Mouse (Mus musculus) thymus, adult 2 months (tissue): ENCODE measurements around the gene Borcs5.

Experiments
- CTCF ChIP-seq: fragments of 200-500 bp; IDR thresholded peaks from 2 replicates; pipeline ENCODE4 v1.5.1; 2012; ENCODE audit warnings: mild to moderate bottlenecking, control low read depth, low read length, moderate library complexity, borderline replicate concordance; ENCODE audit not compliant: control insufficient read depth, poor library complexity, insufficient read depth; ENCODE audit errors: extremely low read depth
- POLR2A ChIP-seq: fragments of 200-500 bp; IDR thresholded peaks from 2 replicates; pipeline ENCODE4 v1.6.1; 2012; ENCODE audit warnings: mild to moderate bottlenecking, low read length, control low read depth, moderate library complexity; ENCODE audit not compliant: control insufficient read depth, poor library complexity, insufficient read depth; ENCODE audit errors: extremely low read depth

- TF ChIP-seq CTCF (no peak), POLR2A (no peak)
Measured at GRCm38 (mm10) chr6:134632756-134633155, 6.6 kb upstream of the Borcs5 start.
